Mouse (Mus musculus) kidney, adult 2 months (tissue): ENCODE data around the gene Mrpl9. TPM values are rescaled to one million over a fixed set of nuclear protein-coding genes. Genes with fewer than 3 reads are reported as not detected.
A peak's percentile ranks its signal among the peaks of the same experiment; 100 is the strongest.

Experiments
- DNase-seq: peaks from one replicate; pipeline ENCODE4 v3.0.0; 2021
- H3K27ac ChIP-seq: fragments of 200-500 bp; 2 replicates; pipeline ENCODE4 v1.5.1; 2012; ENCODE audit warnings: low read depth, low read length, control low read depth, inconsistent platforms; ENCODE audit not compliant: insufficient read depth
- H3K27me3 ChIP-seq: fragments of 200-500 bp; replicated peaks from 2 replicates; pipeline ENCODE4 v1.6.1; 2012; ENCODE audit warnings: mild to moderate bottlenecking, moderate library complexity, low read length, inconsistent platforms; ENCODE audit not compliant: control insufficient read depth, insufficient read depth
- H3K36me3 ChIP-seq: fragments of 200-500 bp; 2 replicates; pipeline ENCODE4 v1.6.1; 2012; ENCODE audit warnings: mild to moderate bottlenecking, moderate library complexity, low read length, inconsistent platforms; ENCODE audit not compliant: control insufficient read depth, insufficient read depth
- H3K4me1 ChIP-seq: fragments of 200-500 bp; 2 replicates; pipeline ENCODE4 v1.6.1; 2011; ENCODE audit warnings: low read length; ENCODE audit not compliant: control insufficient read depth, insufficient read depth
- H3K4me3 ChIP-seq: fragments of 200-500 bp; 2 replicates; pipeline ENCODE4 v1.5.1; 2011; ENCODE audit warnings: mild to moderate bottlenecking, low read depth, low read length, control low read depth; ENCODE audit not compliant: insufficient read depth
- CTCF ChIP-seq: fragments of 200-500 bp; conservative IDR thresholded peaks from 2 replicates; pipeline ENCODE4 v1.5.1; 2011; ENCODE audit warnings: low read depth, mild to moderate bottlenecking, control low read depth, low read length, moderate library complexity, mixed read lengths; ENCODE audit not compliant: insufficient read depth, insufficient read length
- POLR2A ChIP-seq: fragments of 200-500 bp; IDR thresholded peaks from one replicate; pipeline ENCODE4 v1.6.1; 2011; ENCODE audit warnings: low read depth, low read length, control low read depth
- WGBS: fragments of 180-500 bp; shearing (Covaris S2); methylation state at CpG from one replicate; pipeline ENCODE4 v1.1.7; 2018; 5-methylcytosine and 5-hydroxymethylcytosine counted together
- polyA plus RNA-seq: library from polyadenylated mRNA; depleted of rRNA; stranded (reverse); fragments of >200 nt; gene quantifications from 2 replicates; pipeline ENCODE4 v1.2.3, GENCODE M21; 2012

Mrpl9 gene
- polyA plus RNA-seq, 1 experiment = 47.8 TPM

- Histone ChIP-seq H3K36me3 (no peaks in the 10 kb centered on the region), H3K27me3 (no peaks in the 10 kb centered on the region), H3K4me3 (no peak overlapping the region), H3K4me1 (0 out of 2 replicates have a peak, but pooled peaks cover 3% of the 10 kb centered on the region), H3K27ac (no peak overlapping the region)
- no peak for TF ChIP-seq POLR2A
- no peak for TF ChIP-seq CTCF
- DNase-seq = no peak
- 32% methylated on average over 7 of the region's 7 CpGs for WGBS
These were observed 38.6 kb upstream of the Mrpl9 start for GRCm38 (mm10) chr3:94404366-94405054.

GRCm38 (mm10) chr3:94405561-94405960, 37.6 kb upstream of the Mrpl9 start:
- Histone ChIP-seq H3K36me3 (no peaks in the 10 kb centered on the region), H3K27me3 (no peaks in the 10 kb centered on the region), H3K4me1 (0 out of 2 replicates have a peak, but pooled peaks cover 3% of the 10 kb centered on the region), H3K4me3 (no peak overlapping the region), H3K27ac (no peak overlapping the region)
- DNase-seq = peak; percentile 40
- TF ChIP-seq POLR2A (no peak), CTCF (no peak)
- WGBS = 32% methylated on average over 4 of the region's 4 CpGs

GRCm38 (mm10) chr3:94412530-94412929, 30.6 kb upstream of the Mrpl9 start:
- Histone ChIP-seq H3K4me3 (peak overlapping the region; percentile 56), H3K36me3 (no peaks in the 10 kb centered on the region), H3K4me1 (no peaks in the 10 kb centered on the region), H3K27ac (no peak overlapping the region), H3K27me3 (no peaks in the 10 kb centered on the region; the same call in 1 of the 2 replicates)
- no peak for TF ChIP-seq POLR2A
- no peak for TF ChIP-seq CTCF
- WGBS = 4% methylated on average over 25 of the region's 25 CpGs
- no peak for DNase-seq

GRCm38 (mm10) chr3:94413031-94413679, 30.0 kb upstream of the Mrpl9 start, which contains the start of gene Tdrkh:
Tdrkh (plus strand) TSS chr3:94413273.
- DNase-seq = peak; percentile 97
- Histone ChIP-seq H3K36me3 (no peaks in the 10 kb centered on the region), H3K4me3 (peak within 1 kb of the TSS; percentile 62), H3K4me1 (no peaks in the 10 kb centered on the region), H3K27me3 (no peaks in the 10 kb centered on the region; the same call in 1 of the 2 replicates), H3K27ac (no peak within 1 kb of the TSS)
- TF ChIP-seq POLR2A (no peak), CTCF (no peak)
- 6% methylated on average over 52 of the region's 52 CpGs for WGBS

- no peaks in the 10 kb centered on the region for H3K27me3 ChIP-seq
- H3K36me3 ChIP-seq = no peaks in the 10 kb centered on the region
- no peak overlapping the region for H3K4me3 ChIP-seq
- peaks cover 7% of the 10 kb centered on the region; the same call in 1 of the 2 replicates for H3K4me1 ChIP-seq
- H3K27ac ChIP-seq = no peak overlapping the region
- whole genome bisulfite sequencing = 68% methylated on average over 2 of the region's 2 CpGs
- TF ChIP-seq POLR2A (no peak), CTCF (no peak)
- no peak for DNase-seq
These were observed 12.1 kb upstream of the Mrpl9 start for GRCm38 (mm10) chr3:94430980-94431379.

GRCm38 (mm10) chr3:94434305-94434704, 8.8 kb upstream of the Mrpl9 start:
- peak overlapping the region; percentile 10; the same call in 1 of the 2 replicates for H3K27ac ChIP-seq
- no peak for TF ChIP-seq CTCF
- no peak for TF ChIP-seq POLR2A

GRCm38 (mm10) chr3:94436420-94436819, 6.7 kb upstream of the Mrpl9 start:
- no peak for TF ChIP-seq CTCF
- TF ChIP-seq POLR2A = no peak
- Histone ChIP-seq H3K36me3 (no peaks in the 10 kb centered on the region), H3K27me3 (no peaks in the 10 kb centered on the region), H3K4me3 (no peak overlapping the region), H3K4me1 (peaks cover 7% of the 10 kb centered on the region; the same call in 1 of the 2 replicates), H3K27ac (no peak overlapping the region)
- WGBS = 90% methylated on average over 9 of the region's 9 CpGs
- no peak for DNase-seq

More at GRCm38 (mm10) chr3:94434305-94434704, 8.8 kb upstream of the Mrpl9 start:
- DNase-seq = peak; percentile 49
- Histone ChIP-seq H3K4me1 (peaks cover 7% of the 10 kb centered on the region; the same call in 1 of the 2 replicates), H3K36me3 (no peaks in the 10 kb centered on the region), H3K27me3 (no peaks in the 10 kb centered on the region), H3K4me3 (no peak overlapping the region)
- 35% methylated on average over 2 of the region's 2 CpGs for WGBS
